Mouse (Mus musculus) neural tube, embryonic 11.5 days (tissue): Measurements from ENCODE around the gene Zbtb45. TPM values are rescaled to one million over a fixed set of nuclear protein-coding genes. Genes with fewer than 3 reads are reported as not detected.
A peak's percentile ranks its signal among the peaks of the same experiment; 100 is the strongest.

Experiments used
- ATAC-seq: fragments of 200-750 bp; cut with Nextera tagmentation; 2 replicates; pipeline ENCODE4 v1.8.0; 2017; ENCODE audit warnings: moderate number of reproducible peaks, mild to moderate bottlenecking, moderate TSS enrichment, moderate library complexity; ENCODE audit not compliant: insufficient read depth, low FRiP score, low TSS enrichment
- DNase-seq: peaks from one replicate; pipeline ENCODE4 v3.0.0-alpha.2; 2015; ENCODE audit warnings: low spot score
- H3K27ac ChIP-seq: fragments of 300-500 bp; sonication (generic); 2 replicates; pipeline ENCODE4 v1.5.1; 2014; ENCODE audit warnings: low read depth, mild to moderate bottlenecking, low read length
- H3K27me3 ChIP-seq: fragments of 300-500 bp; sonication (generic); 2 replicates; pipeline ENCODE4 v1.6.1; 2014; ENCODE audit warnings: mild to moderate bottlenecking, low read length, mixed read lengths; ENCODE audit not compliant: control insufficient read depth, insufficient read depth
- H3K36me3 ChIP-seq: fragments of 300-500 bp; sonication (generic); 2 replicates; pipeline ENCODE4 v1.6.1; 2014; ENCODE audit warnings: mild to moderate bottlenecking, low read length, moderate library complexity, mixed read lengths; ENCODE audit not compliant: control insufficient read depth, insufficient read depth
- H3K4me1 ChIP-seq: fragments of 300-500 bp; sonication (generic); 2 replicates; pipeline ENCODE4 v1.6.1; 2014; ENCODE audit warnings: low read length, mixed read lengths; ENCODE audit not compliant: control insufficient read depth, insufficient read depth
- H3K4me2 ChIP-seq: fragments of 300-500 bp; sonication (generic); 2 replicates; pipeline ENCODE4 v1.6.1; 2014; ENCODE audit warnings: low read depth, mild to moderate bottlenecking, moderate library complexity
- H3K4me3 ChIP-seq: fragments of 300-500 bp; sonication (generic); 2 replicates; pipeline ENCODE4 v1.5.1; 2014; ENCODE audit warnings: low read depth, low read length
- H3K9ac ChIP-seq: fragments of 300-500 bp; sonication (generic); 2 replicates; pipeline ENCODE4 v1.6.1; 2014; ENCODE audit warnings: mild to moderate bottlenecking, low read length
- H3K9me3 ChIP-seq: fragments of 300-500 bp; sonication (generic); 2 replicates; pipeline ENCODE4 v1.6.1; 2016; ENCODE audit warnings: low read length; ENCODE audit not compliant: control insufficient read depth
- WGBS: fragments of 180-500 bp; shearing (Covaris S2); extraction: QIAGEN DNeasy Blood & Tissue Kit; methylation state at CpG from one replicate; pipeline ENCODE4 v1.1.7; 2014; 5-methylcytosine and 5-hydroxymethylcytosine counted together
- polyA plus RNA-seq: library from polyadenylated mRNA; unstranded; fragments of >200 nt; fragmentation: Nextera tagmentation; extraction: Ambion mirVana; gene quantifications from 2 replicates; pipeline ENCODE4 v1.2.1, GENCODE M21; 2014

Gene Zbtb45
- polyA plus RNA-seq, 1 experiment from 2014 or later, result 33.5 TPM

GRCm38 (mm10) chr7:12978931-12979722 is 30.7 kb downstream of the Zbtb45 start:
- Histone ChIP-seq H3K27ac (no peak overlapping the region), H3K4me2 (peak overlapping the region; percentile 80), H3K27me3 (no peaks in the 10 kb centered on the region), H3K4me3 (peak overlapping the region; percentile 51; the same call in 1 of the 2 replicates), H3K9me3 (no peaks in the 10 kb centered on the region), H3K4me1 (peaks cover 8% of the 10 kb centered on the region; the same call in 1 of the 2 replicates), H3K36me3 (no peaks in the 10 kb centered on the region), H3K9ac (no peak overlapping the region)
- no peak for DNase-seq
- no peak for ATAC-seq
- WGBS, result 87% methylated on average over 18 of the region's 18 CpGs

- no peaks in the 10 kb centered on the region for H3K9me3 ChIP-seq
- H3K27me3 ChIP-seq, result no peaks in the 10 kb centered on the region
- DNase-seq (peak; percentile 97), ATAC-seq (peak; percentile 100)
- H3K4me2 ChIP-seq, result peak within 1 kb of the TSS; percentile 80
- 0% methylated on average over 49 of the region's 49 CpGs for WGBS
- no peaks in the 10 kb centered on the region for H3K36me3 ChIP-seq
- peak within 1 kb of the TSS; percentile 76 for H3K27ac ChIP-seq
- peak within 1 kb of the TSS; percentile 72 for H3K9ac ChIP-seq
- H3K4me1 ChIP-seq, result peaks cover 8% of the 10 kb centered on the region; the same call in 1 of the 2 replicates
- peak within 1 kb of the TSS; percentile 51 for H3K4me3 ChIP-seq
Observed at GRCm38 (mm10) chr7:12977682-12978389, 32.0 kb downstream of the Zbtb45 start, which contains the start of gene Zfp446. Gene Zfp446, plus strand, starts transcription at chr7:12977848.

GRCm38 (mm10) chr7:12970906-12971305 is 38.9 kb downstream of the Zbtb45 start:
- Histone ChIP-seq H3K4me3 (no peak overlapping the region), H3K9ac (no peak overlapping the region), H3K9me3 (no peaks in the 10 kb centered on the region), H3K27me3 (no peaks in the 10 kb centered on the region), H3K27ac (no peak overlapping the region), H3K4me1 (peaks cover 10% of the 10 kb centered on the region), H3K36me3 (peaks cover 10% of the 10 kb centered on the region), H3K4me2 (no peak overlapping the region)
- DNase-seq (no peak), ATAC-seq (no peak)
- WGBS, result 96% methylated on average over 25 of the region's 25 CpGs

GRCm38 (mm10) chr7:12966104-12966845 is 43.6 kb downstream of the Zbtb45 start:
- H3K4me1 ChIP-seq, result peaks cover 17% of the 10 kb centered on the region
- H3K4me2 ChIP-seq, result peak overlapping the region; percentile 96
- H3K27me3 ChIP-seq, result no peaks in the 10 kb centered on the region
- DNase-seq, result peak; percentile 52
- peak overlapping the region; percentile 79 for H3K9ac ChIP-seq
- H3K27ac ChIP-seq, result peak overlapping the region; percentile 69
- WGBS, result 1% methylated on average over 25 of the region's 29 CpGs
- no peaks in the 10 kb centered on the region for H3K9me3 ChIP-seq
- peak overlapping the region; percentile 70 for H3K4me3 ChIP-seq
- peak; percentile 42 for ATAC-seq
- peaks cover 6% of the 10 kb centered on the region for H3K36me3 ChIP-seq

- under 1% methylated on average over 23 of the region's 23 CpGs for WGBS
- H3K4me2 ChIP-seq, result peak within 1 kb of the TSS; percentile 96
Observed at GRCm38 (mm10) chr7:12965678-12966091, 44.1 kb downstream of the Zbtb45 start, which contains the start of gene Zfp324. Gene Zfp324, plus strand, starts transcription at chr7:12965838.

GRCm38 (mm10) chr7:12961511-12962141 is 48.2 kb downstream of the Zbtb45 start:
- Histone ChIP-seq H3K27me3 (no peaks in the 10 kb centered on the region), H3K9ac (peak overlapping the region; percentile 61), H3K27ac (peak overlapping the region; percentile 42; the same call in 1 of the 2 replicates), H3K4me3 (peak overlapping the region; percentile 47), H3K4me2 (peak overlapping the region; percentile 66), H3K9me3 (no peaks in the 10 kb centered on the region), H3K4me1 (peaks cover 12% of the 10 kb centered on the region), H3K36me3 (no peaks in the 10 kb centered on the region)
- 4% methylated on average over 29 of the region's 29 CpGs for WGBS
- peak; percentile 76 for DNase-seq
- ATAC-seq, result peak; percentile 77

More at GRCm38 (mm10) chr7:12965678-12966091, 44.1 kb downstream of the Zbtb45 start, which contains the start of gene Zfp324:
- Histone ChIP-seq H3K27me3 (no peaks in the 10 kb centered on the region), H3K4me3 (peak within 1 kb of the TSS; percentile 70), H3K36me3 (peaks cover 1% of the 10 kb centered on the region), H3K27ac (peak within 1 kb of the TSS; percentile 69), H3K9ac (peak within 1 kb of the TSS; percentile 79), H3K4me1 (peaks cover 19% of the 10 kb centered on the region), H3K9me3 (no peaks in the 10 kb centered on the region)
- ATAC-seq, result peak; percentile 94
- DNase-seq, result peak; percentile 85

- Histone ChIP-seq H3K9me3 (no peaks in the 10 kb centered on the region), H3K4me3 (no peak overlapping the region), H3K4me1 (0 out of 2 replicates have a peak, but pooled peaks cover 5% of the 10 kb centered on the region), H3K4me2 (no peak overlapping the region), H3K9ac (no peak overlapping the region), H3K27me3 (no peaks in the 10 kb centered on the region), H3K36me3 (no peaks in the 10 kb centered on the region), H3K27ac (no peak overlapping the region)
- WGBS, result 19% methylated on average over 4 of the region's 4 CpGs
- DNase-seq, result no peak
- no peak for ATAC-seq
Observed at GRCm38 (mm10) chr7:12959718-12960117, 50.1 kb downstream of the Zbtb45 start.

GRCm38 (mm10) chr7:12958948-12959347 is 50.9 kb downstream of the Zbtb45 start:
- WGBS, result 80% methylated on average over 4 of the region's 4 CpGs
- Histone ChIP-seq H3K9ac (no peak overlapping the region), H3K9me3 (no peaks in the 10 kb centered on the region), H3K4me2 (no peak overlapping the region), H3K36me3 (no peaks in the 10 kb centered on the region), H3K4me1 (0 out of 2 replicates have a peak, but pooled peaks cover 5% of the 10 kb centered on the region), H3K4me3 (no peak overlapping the region), H3K27me3 (no peaks in the 10 kb centered on the region), H3K27ac (no peak overlapping the region)
- no peak for ATAC-seq
- no peak for DNase-seq
